Mouse (Mus musculus): ENCODE data around the gene Klk10.

DNA sequence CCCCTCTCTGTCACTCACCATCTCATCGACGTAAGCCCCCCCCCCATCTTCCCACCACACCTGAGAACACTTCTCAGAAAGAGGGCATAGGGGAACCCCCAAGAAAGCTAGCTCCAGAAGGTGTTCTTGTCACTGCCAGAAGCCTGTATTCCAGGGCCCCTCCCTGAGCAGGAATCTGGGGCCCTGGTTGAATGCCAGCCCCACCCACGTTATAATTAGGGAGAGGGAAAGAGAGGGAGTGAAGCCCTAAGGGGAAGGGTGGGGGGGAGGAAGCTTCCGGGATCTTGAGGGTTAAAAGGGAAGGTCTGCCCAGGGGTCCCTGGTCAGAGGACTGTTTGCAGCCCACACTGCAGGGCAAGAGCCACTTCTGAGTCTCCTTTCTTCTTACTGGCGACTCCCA is at the start of gene Klk10:
- no peak for TF ChIP-seq CTCF (IDR thresholded peaks at IDR 0.05)
- no peak for TF ChIP-seq EP300 (IDR thresholded peaks at IDR 0.05)
